Mouse (Mus musculus): ENCODE data around the gene Ccdc39. TPM values are rescaled to one million over a fixed set of nuclear protein-coding genes. Genes with fewer than 3 reads are reported as not detected.

Gene Ccdc39
- polyA plus RNA-seq, 1 experiment, result 0.32 TPM

GRCm38 (mm10) chr3:33874456-33875286, 30.6 kb upstream of the Ccdc39 start:
- TF ChIP-seq POLR2A (IDR thresholded peaks at IDR 0.05; ENCODE audit: control insufficient read depth, extremely low read depth, insufficient read depth, low read length, poor library complexity), result no peak
- TF ChIP-seq CTCF (IDR thresholded peaks at IDR 0.05; ENCODE audit: borderline replicate concordance, control insufficient read depth, extremely low read depth, insufficient read depth, low read length, poor library complexity), result no peak
- Histone ChIP-seq H3K36me3 (ENCODE audit: control insufficient read depth, insufficient read depth, low read length) (no peaks in the 10 kb centered on the region), H3K27ac (ENCODE audit: control insufficient read depth, insufficient read depth, low read length) (no peak overlapping the region), H3K4me1 (replicated peaks; ENCODE audit: control insufficient read depth, insufficient read depth, low read length) (no peaks in the 10 kb centered on the region), H3K27me3 (ENCODE audit: control insufficient read depth, insufficient read depth, low read length) (no peaks in the 10 kb centered on the region), H3K4me3 (ENCODE audit: control insufficient read depth, insufficient read depth, low read length) (no peak overlapping the region)
- WGBS, result 89% methylated on average over 12 of the region's 12 CpGs
- no peak for DNase-seq

GRCm38 (mm10) chr3:33873837-33874236, 29.7 kb upstream of the Ccdc39 start:
- no peak for DNase-seq
- no peaks in the 10 kb centered on the region for H3K27me3 ChIP-seq (ENCODE audit: control insufficient read depth, insufficient read depth, low read length)
- no peaks in the 10 kb centered on the region for H3K36me3 ChIP-seq (ENCODE audit: control insufficient read depth, insufficient read depth, low read length)
- no peak for TF ChIP-seq CTCF (IDR thresholded peaks at IDR 0.05; ENCODE audit: borderline replicate concordance, control insufficient read depth, extremely low read depth, insufficient read depth, low read length, poor library complexity)
- no peak for TF ChIP-seq POLR2A (IDR thresholded peaks at IDR 0.05; ENCODE audit: control insufficient read depth, extremely low read depth, insufficient read depth, low read length, poor library complexity)
- no peak overlapping the region for H3K4me3 ChIP-seq (ENCODE audit: control insufficient read depth, insufficient read depth, low read length)
- no peaks in the 10 kb centered on the region for H3K4me1 ChIP-seq (replicated peaks; ENCODE audit: control insufficient read depth, insufficient read depth, low read length)
- H3K27ac ChIP-seq (ENCODE audit: control insufficient read depth, insufficient read depth, low read length), result no peak overlapping the region
- 93% methylated on average over 7 of the region's 7 CpGs for WGBS

GRCm38 (mm10) chr3:33873366-33873765, 29.3 kb upstream of the Ccdc39 start:
- 94% methylated on average over 8 of the region's 8 CpGs for WGBS
- no peak for TF ChIP-seq POLR2A (IDR thresholded peaks at IDR 0.05; ENCODE audit: control insufficient read depth, extremely low read depth, insufficient read depth, low read length, poor library complexity)
- TF ChIP-seq CTCF (IDR thresholded peaks at IDR 0.05; ENCODE audit: borderline replicate concordance, control insufficient read depth, extremely low read depth, insufficient read depth, low read length, poor library complexity), result no peak
- Histone ChIP-seq H3K4me1 (replicated peaks; ENCODE audit: control insufficient read depth, insufficient read depth, low read length) (no peaks in the 10 kb centered on the region), H3K27me3 (ENCODE audit: control insufficient read depth, insufficient read depth, low read length) (no peaks in the 10 kb centered on the region), H3K27ac (ENCODE audit: control insufficient read depth, insufficient read depth, low read length) (no peak overlapping the region), H3K4me3 (ENCODE audit: control insufficient read depth, insufficient read depth, low read length) (no peak overlapping the region), H3K36me3 (ENCODE audit: control insufficient read depth, insufficient read depth, low read length) (no peaks in the 10 kb centered on the region)
- no peak for DNase-seq

DNA sequence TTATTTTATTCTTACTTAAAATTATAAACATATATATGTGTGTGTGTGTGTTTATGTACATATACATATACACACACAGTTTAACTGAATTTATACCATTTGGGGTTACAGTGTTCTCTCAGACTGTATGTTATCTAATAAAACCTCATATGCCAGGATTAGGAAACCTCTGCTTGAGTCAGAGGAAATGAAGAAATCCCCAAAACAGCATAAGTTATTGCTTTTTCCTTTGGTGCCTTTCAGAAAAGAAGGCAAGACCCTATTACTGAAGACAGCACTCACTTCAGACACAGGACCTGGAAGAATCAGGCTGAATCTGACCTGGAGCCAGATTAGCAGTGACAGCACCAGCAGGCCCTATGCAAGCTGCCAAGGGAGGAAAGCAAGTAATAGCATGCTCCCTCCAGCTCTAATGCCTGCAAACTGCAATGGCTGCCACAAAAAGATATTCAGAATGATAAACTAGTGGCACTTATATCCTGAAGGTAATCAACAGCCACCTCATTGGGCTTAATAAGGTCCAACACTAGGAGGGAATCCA, 20.0 kb upstream of the Ccdc39 start:
- H3K4me3 ChIP-seq (ENCODE audit: control insufficient read depth, insufficient read depth, low read length), result no peak overlapping the region
- DNase-seq, result no peak

GRCm38 (mm10) chr3:33858939-33859338, 14.8 kb upstream of the Ccdc39 start:
- H3K4me1 ChIP-seq (replicated peaks; ENCODE audit: control insufficient read depth, insufficient read depth, low read length), result no peaks in the 10 kb centered on the region
- TF ChIP-seq POLR2A (IDR thresholded peaks at IDR 0.05; ENCODE audit: control insufficient read depth, extremely low read depth, insufficient read depth, low read length, poor library complexity) (no peak), CTCF (IDR thresholded peaks at IDR 0.05; ENCODE audit: borderline replicate concordance, control insufficient read depth, extremely low read depth, insufficient read depth, low read length, poor library complexity) (no peak)
- no peaks in the 10 kb centered on the region for H3K27me3 ChIP-seq (ENCODE audit: control insufficient read depth, insufficient read depth, low read length)
- H3K36me3 ChIP-seq (ENCODE audit: control insufficient read depth, insufficient read depth, low read length), result no peaks in the 10 kb centered on the region
- WGBS, result 14% methylated on average over 3 of the region's 3 CpGs
- no peak for DNase-seq
- H3K27ac ChIP-seq (ENCODE audit: control insufficient read depth, insufficient read depth, low read length), result no peak overlapping the region
- no peak overlapping the region for H3K4me3 ChIP-seq (ENCODE audit: control insufficient read depth, insufficient read depth, low read length)

More for the DNA sequence above, 20.0 kb upstream of the Ccdc39 start:
- no peak for TF ChIP-seq CTCF (IDR thresholded peaks at IDR 0.05; ENCODE audit: borderline replicate concordance, control insufficient read depth, extremely low read depth, insufficient read depth, low read length, poor library complexity)
- TF ChIP-seq POLR2A (IDR thresholded peaks at IDR 0.05; ENCODE audit: control insufficient read depth, extremely low read depth, insufficient read depth, low read length, poor library complexity), result no peak
- Histone ChIP-seq H3K36me3 (ENCODE audit: control insufficient read depth, insufficient read depth, low read length) (no peaks in the 10 kb centered on the region), H3K27me3 (ENCODE audit: control insufficient read depth, insufficient read depth, low read length) (no peaks in the 10 kb centered on the region), H3K4me1 (replicated peaks; ENCODE audit: control insufficient read depth, insufficient read depth, low read length) (no peaks in the 10 kb centered on the region), H3K27ac (ENCODE audit: control insufficient read depth, insufficient read depth, low read length) (no peak overlapping the region)

DNA sequence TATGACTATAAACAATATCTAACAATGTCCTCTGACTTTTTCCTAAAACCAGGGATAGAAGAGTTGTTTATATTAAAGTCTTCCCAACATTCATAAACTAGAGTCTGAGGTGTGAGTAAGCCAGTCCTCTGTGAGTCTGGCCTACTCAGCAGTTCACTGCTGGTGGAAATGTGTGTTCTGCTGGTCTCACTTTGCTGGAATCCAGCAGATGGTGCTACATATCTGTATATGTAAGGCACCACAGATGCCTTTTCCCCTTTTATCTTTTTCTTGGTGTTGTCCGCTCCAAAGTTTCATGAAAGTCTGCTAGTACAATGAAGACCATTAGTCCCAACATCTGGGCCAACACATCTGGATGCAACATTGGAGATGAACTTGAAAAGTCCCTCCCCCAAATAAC, 9.0 kb upstream of the Ccdc39 start:
- H3K27ac ChIP-seq (ENCODE audit: control insufficient read depth, insufficient read depth, low read length), result no peak overlapping the region
- no peaks in the 10 kb centered on the region for H3K4me1 ChIP-seq (replicated peaks; ENCODE audit: control insufficient read depth, insufficient read depth, low read length)
- H3K36me3 ChIP-seq (ENCODE audit: control insufficient read depth, insufficient read depth, low read length), result no peaks in the 10 kb centered on the region
- WGBS, result 75% methylated on average over 1 of the region's 1 CpGs
- H3K4me3 ChIP-seq (ENCODE audit: control insufficient read depth, insufficient read depth, low read length), result no peak overlapping the region
- H3K27me3 ChIP-seq (ENCODE audit: control insufficient read depth, insufficient read depth, low read length), result no peaks in the 10 kb centered on the region
- TF ChIP-seq POLR2A (IDR thresholded peaks at IDR 0.05; ENCODE audit: control insufficient read depth, extremely low read depth, insufficient read depth, low read length, poor library complexity), result no peak
- no peak for TF ChIP-seq CTCF (IDR thresholded peaks at IDR 0.05; ENCODE audit: borderline replicate concordance, control insufficient read depth, extremely low read depth, insufficient read depth, low read length, poor library complexity)
- no peak for DNase-seq
